Mouse (Mus musculus) liver, adult 2 months (tissue): Measurements from ENCODE around the gene Tfap4. TPM values are rescaled to one million over a fixed set of nuclear protein-coding genes. Genes with fewer than 3 reads are reported as not detected.

Experiments
- DNase-seq: peaks from one replicate; pipeline ENCODE4 v3.0.0-alpha.2; 2011; ENCODE audit warnings: low read depth, low spot score; ENCODE audit errors: extremely low read depth
- H3K27ac ChIP-seq: fragments of 200-500 bp; replicated peaks from 2 replicates; pipeline ENCODE4 v1.5.1; 2012; ENCODE audit warnings: low read depth, mild to moderate bottlenecking, control low read depth, inconsistent platforms, low read length; ENCODE audit not compliant: insufficient read depth
- H3K27me3 ChIP-seq: fragments of 200-500 bp; 2 replicates; pipeline ENCODE4 v1.6.1; 2012; ENCODE audit warnings: mild to moderate bottlenecking, moderate library complexity, low read length, inconsistent platforms; ENCODE audit not compliant: control insufficient read depth, insufficient read depth
- H3K36me3 ChIP-seq: fragments of 200-500 bp; 2 replicates; pipeline ENCODE4 v1.6.1; 2012; ENCODE audit warnings: low read length, inconsistent platforms; ENCODE audit not compliant: control insufficient read depth, insufficient read depth
- H3K4me1 ChIP-seq: fragments of 200-500 bp; 2 replicates; pipeline ENCODE4 v1.6.1; 2011; ENCODE audit warnings: low read length; ENCODE audit not compliant: control insufficient read depth, insufficient read depth
- H3K4me3 ChIP-seq: fragments of 200-500 bp; 2 replicates; pipeline ENCODE4 v1.5.1; 2011; ENCODE audit warnings: low read depth, mild to moderate bottlenecking, control low read depth, low read length, moderate library complexity; ENCODE audit not compliant: insufficient read depth
- H3K79me2 ChIP-seq: fragments of 200-500 bp; 2 replicates; pipeline ENCODE4 v1.6.1; 2012; ENCODE audit warnings: inconsistent platforms, mild to moderate bottlenecking, low read length, moderate library complexity; ENCODE audit not compliant: control insufficient read depth, insufficient read depth
- H3K9ac ChIP-seq: fragments of 200-500 bp; 2 replicates; pipeline ENCODE4 v1.6.1; 2012; ENCODE audit warnings: low read depth, mild to moderate bottlenecking, control low read depth, inconsistent platforms, low read length
- CTCF ChIP-seq: fragments of 200-500 bp; IDR thresholded peaks from 2 replicates; pipeline ENCODE4 v1.5.1; 2011; ENCODE audit warnings: low read depth, low read length, control low read depth
- POLR2A ChIP-seq: fragments of 200-500 bp; IDR thresholded peaks from 2 replicates; pipeline ENCODE4 v1.6.1; 2011; ENCODE audit warnings: low read length, control low read depth; ENCODE audit not compliant: insufficient read depth; ENCODE audit errors: extremely low read depth
- WGBS: fragments of 180-500 bp; shearing (Covaris S2); methylation state at CpG from one replicate; pipeline ENCODE4 v1.1.7; 2018; 5-methylcytosine and 5-hydroxymethylcytosine counted together
- polyA plus RNA-seq: library from polyadenylated mRNA; depleted of rRNA; stranded (reverse); fragments of >200 nt; gene quantifications from 2 replicates; pipeline ENCODE4 v1.2.3, GENCODE M21; 2012
- total RNA-seq: library from RNA; depleted of rRNA; stranded (reverse); fragments of >200 nt; gene quantifications from 2 replicates; pipeline ENCODE4 v1.2.3, GENCODE M21; 2014

The Tfap4 gene
- total and polyA plus RNA-seq, 2 experiments: 2.5 to 3.2 TPM

DNA sequence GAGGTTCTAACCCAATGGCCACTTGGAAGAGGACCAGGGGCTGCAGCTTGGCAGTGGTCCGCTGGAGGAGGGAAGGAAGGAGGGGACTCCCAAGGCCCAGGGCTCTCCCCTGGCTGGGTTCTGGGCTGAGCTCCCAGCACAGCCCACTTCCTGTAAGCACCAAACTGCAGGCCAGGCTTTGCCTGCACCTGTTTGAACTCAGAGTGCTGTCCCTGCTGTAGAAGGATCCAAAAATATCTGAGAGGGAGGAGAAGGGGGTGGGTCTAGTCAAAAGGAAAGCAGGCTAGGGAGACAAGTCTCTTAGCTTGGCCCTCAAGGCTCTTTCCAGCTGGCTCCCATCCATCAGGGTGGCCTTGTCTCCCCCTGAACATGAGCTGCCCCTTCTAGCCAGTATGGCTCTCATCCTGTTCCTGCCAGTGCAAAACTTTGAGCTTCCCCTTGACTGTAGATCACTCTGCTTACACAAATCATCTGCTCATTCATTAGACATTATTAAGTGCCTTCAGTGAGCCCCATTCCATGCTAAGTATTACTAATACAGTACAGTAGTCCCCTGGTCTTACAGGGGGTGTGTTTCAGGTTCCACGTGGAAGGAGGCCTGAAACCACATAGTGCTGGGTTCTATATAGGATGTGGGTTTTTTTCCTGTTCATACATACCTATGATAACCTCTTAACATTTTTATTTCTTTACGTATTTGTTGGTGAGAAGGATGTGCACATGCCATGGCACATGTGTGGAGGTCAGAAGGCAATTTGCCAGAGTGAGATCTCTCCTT is 46.8 kb downstream of the Tfap4 start:
- Histone ChIP-seq H3K4me1 (peaks cover 2% of the 10 kb centered on the region; the same call in 1 of the 2 replicates), H3K9ac (no peak overlapping the region), H3K27ac (no peak overlapping the region), H3K27me3 (no peaks in the 10 kb centered on the region), H3K4me3 (no peak overlapping the region), H3K36me3 (no peaks in the 10 kb centered on the region), H3K79me2 (no peaks in the 10 kb centered on the region)
- DNase-seq: peak; percentile 30
- TF ChIP-seq POLR2A: no peak
- no peak for TF ChIP-seq CTCF
- 51% methylated on average over 3 of the region's 3 CpGs for WGBS

DNA sequence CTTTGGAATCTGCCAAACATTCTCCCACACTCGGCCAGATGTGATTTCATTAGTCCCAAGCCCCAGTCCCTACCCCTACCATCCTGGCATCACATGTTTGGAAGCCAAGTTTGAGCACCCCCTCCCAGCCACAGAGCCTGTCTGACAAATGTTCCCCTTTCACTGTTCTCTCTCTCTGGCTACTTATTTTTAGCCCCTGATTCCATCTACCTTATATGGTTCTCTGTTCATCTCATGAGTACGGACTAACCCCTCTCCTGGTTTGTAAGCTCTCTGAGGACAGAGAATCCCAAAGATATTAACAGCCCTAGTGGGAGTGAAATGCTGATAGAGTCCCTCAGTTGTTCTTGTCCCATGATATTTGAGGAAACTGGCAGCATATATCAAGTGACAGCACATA is 48.3 kb downstream of the Tfap4 start:
- H3K4me3 ChIP-seq: no peak overlapping the region
- 88% methylated on average over 2 of the region's 2 CpGs for WGBS
- no peak overlapping the region for H3K9ac ChIP-seq
- DNase-seq: no peak
- H3K36me3 ChIP-seq: no peaks in the 10 kb centered on the region
- H3K79me2 ChIP-seq: no peaks in the 10 kb centered on the region
- no peaks in the 10 kb centered on the region for H3K27me3 ChIP-seq
- TF ChIP-seq CTCF (no peak), POLR2A (no peak)
- 0 out of 2 replicates have a peak, but pooled peaks cover under 1% of the 10 kb centered on the region for H3K4me1 ChIP-seq
- no peak overlapping the region for H3K27ac ChIP-seq

DNA sequence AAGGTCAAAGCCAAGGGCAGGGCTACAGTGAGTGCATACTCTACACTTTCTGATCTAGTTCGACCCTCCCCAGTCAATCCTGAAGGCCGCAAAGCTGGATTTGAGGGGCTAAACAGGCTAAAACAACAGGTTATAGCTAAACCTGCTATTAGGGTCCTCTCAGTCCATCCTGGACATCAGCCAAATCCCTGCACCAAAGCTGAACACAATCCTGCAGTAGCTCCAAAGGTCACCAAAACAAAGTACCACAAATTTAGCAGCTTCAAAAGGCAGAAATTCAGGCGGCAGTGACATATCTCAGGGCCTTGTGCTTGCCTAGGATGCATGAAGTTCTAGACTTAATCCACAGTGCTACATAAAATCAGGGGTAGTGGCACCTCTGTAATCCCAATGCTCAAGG is 53.5 kb downstream of the Tfap4 start:
- WGBS: 64% methylated on average over 3 of the region's 3 CpGs
- Histone ChIP-seq H3K27ac (no peak overlapping the region), H3K79me2 (no peaks in the 10 kb centered on the region), H3K4me1 (0 out of 2 replicates have a peak, but pooled peaks cover 1% of the 10 kb centered on the region), H3K4me3 (no peak overlapping the region), H3K9ac (no peak overlapping the region), H3K27me3 (no peaks in the 10 kb centered on the region), H3K36me3 (no peaks in the 10 kb centered on the region)
- no peak for DNase-seq
- TF ChIP-seq CTCF (no peak), POLR2A (no peak)

DNA sequence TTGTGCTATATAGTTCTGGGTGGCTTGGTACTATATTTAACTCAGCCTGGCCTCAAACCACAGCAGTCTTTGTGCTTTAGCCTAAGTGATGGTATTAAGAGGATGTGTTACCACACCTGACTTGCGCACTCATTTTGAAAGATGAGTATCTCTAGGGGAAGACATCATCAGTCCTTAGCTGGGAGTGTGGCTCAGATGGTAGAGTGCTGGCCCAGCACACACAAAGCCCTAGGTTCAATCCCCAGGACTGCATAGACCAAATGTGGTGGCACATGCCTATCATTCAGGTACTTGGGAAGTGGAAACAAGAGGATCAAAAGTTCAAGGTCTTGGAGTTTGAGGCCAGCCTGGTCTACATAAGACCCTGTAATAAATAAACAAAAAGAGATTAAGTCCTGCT is 56.2 kb downstream of the Tfap4 start:
- WGBS: 100% methylated on average over 1 of the region's 1 CpGs
- no peak overlapping the region for H3K4me3 ChIP-seq

DNA sequence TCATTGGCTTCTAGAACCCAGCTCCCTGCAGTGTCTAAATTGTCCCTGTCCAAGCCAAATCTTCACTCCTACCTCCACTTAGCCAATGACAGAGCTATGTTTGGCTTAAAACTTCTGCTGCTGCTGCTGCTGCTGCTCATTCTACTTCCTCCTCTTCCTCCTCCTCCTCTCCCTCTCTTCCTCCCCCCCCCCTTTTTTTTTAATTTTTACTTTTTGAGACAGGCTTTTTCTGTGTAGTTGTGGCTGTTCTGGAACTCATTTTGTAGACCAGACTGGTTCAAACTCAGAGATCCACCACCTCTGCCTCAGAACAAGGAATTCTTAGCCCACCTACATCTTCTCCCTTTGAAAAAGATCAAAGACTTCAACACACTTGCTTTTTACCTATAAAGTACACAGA is 57.1 kb downstream of the Tfap4 start:
- TF ChIP-seq POLR2A (no peak), CTCF (no peak)
- H3K36me3 ChIP-seq: no peaks in the 10 kb centered on the region
- no peak overlapping the region for H3K9ac ChIP-seq
- no peaks in the 10 kb centered on the region for H3K79me2 ChIP-seq
- no peak overlapping the region for H3K27ac ChIP-seq
- no peaks in the 10 kb centered on the region for H3K27me3 ChIP-seq
- H3K4me3 ChIP-seq: no peak overlapping the region
- no peak for DNase-seq
- 0 out of 2 replicates have a peak, but pooled peaks cover 1% of the 10 kb centered on the region for H3K4me1 ChIP-seq

More for the DNA sequence above, 56.2 kb downstream of the Tfap4 start:
- Histone ChIP-seq H3K79me2 (no peaks in the 10 kb centered on the region), H3K9ac (no peak overlapping the region), H3K27ac (no peak overlapping the region), H3K36me3 (no peaks in the 10 kb centered on the region), H3K27me3 (no peaks in the 10 kb centered on the region), H3K4me1 (0 out of 2 replicates have a peak, but pooled peaks cover 1% of the 10 kb centered on the region)
- TF ChIP-seq CTCF (no peak), POLR2A (no peak)
- no peak for DNase-seq

DNA sequence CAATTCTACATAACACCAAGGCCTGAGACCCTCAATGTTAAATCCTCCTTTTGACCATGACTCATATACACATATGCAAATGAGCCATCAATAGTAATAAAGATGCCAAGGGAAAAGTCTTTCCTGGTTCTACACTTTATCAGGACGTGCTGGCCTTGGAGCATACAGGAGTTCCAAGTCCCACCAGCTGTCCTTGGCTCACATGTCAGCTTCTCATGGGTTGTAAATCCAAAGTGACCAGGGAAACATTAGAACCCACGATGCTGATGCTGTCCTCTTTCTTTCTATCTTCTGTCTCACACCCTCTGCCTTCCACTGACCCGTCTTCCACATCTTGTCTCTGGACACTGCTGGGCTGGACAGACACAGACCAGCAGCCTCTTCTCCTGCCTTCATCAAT is 58.0 kb downstream of the Tfap4 start:
- Histone ChIP-seq H3K4me1 (0 out of 2 replicates have a peak, but pooled peaks cover 1% of the 10 kb centered on the region), H3K27me3 (no peaks in the 10 kb centered on the region), H3K4me3 (no peak overlapping the region), H3K9ac (no peak overlapping the region), H3K36me3 (no peaks in the 10 kb centered on the region), H3K27ac (no peak overlapping the region), H3K79me2 (no peaks in the 10 kb centered on the region)
- TF ChIP-seq CTCF (no peak), POLR2A (no peak)
- 87% methylated on average over 3 of the region's 3 CpGs for WGBS
- DNase-seq: no peak
